Mouse (Mus musculus): ENCODE results near the gene Pip5kl1.

Pip5kl1 gene

DNA sequence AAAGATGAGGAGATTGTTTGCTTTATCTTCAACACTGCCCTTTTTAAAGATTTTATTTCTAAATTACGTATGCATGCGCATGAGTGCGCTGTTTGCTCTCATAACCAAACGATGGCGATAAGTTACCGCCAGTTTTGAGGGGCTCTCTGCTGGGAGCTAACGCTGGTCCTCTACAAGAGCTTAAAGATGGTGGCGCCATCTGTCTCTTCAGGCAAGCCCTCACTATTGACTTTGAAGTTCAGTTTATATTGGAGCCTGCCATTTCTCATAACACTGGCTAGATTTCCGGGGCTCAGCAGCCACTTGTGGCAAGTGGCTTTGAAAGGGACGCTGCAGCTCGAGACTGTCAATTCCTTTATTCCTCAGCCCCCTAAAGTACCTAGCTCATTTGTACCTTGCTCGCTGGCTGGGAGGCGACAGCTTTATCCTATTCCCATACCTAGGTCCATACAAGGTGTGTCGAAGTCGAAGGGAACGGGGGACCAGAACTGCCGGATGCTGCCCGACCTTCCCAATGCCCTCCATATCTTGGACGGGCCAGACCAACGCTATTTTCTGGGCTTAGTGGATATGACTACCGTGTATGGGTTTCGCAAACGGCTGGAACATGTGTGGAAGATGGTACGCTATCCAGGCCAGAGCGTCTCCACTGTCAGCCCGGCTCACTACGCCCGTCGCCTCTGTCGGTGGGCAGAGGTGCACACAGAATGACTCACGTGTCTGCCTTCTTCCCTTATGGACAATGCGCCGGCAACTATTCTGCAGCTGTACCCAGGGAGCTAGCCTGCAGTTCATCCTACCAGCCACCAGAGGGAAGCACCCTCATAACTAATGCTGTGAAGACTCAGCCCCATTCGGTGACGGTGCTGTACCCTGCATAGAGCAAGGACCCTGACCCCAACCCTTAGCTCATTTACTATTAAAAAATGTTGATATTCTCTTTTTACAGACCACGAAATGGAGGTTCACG lies 8.5 kb downstream of the Pip5kl1 start:
- DNase-seq (ENCODE audit: low spot score in 2 of 2) = peak in 1 of 2 experiments; percentile 94

DNA sequence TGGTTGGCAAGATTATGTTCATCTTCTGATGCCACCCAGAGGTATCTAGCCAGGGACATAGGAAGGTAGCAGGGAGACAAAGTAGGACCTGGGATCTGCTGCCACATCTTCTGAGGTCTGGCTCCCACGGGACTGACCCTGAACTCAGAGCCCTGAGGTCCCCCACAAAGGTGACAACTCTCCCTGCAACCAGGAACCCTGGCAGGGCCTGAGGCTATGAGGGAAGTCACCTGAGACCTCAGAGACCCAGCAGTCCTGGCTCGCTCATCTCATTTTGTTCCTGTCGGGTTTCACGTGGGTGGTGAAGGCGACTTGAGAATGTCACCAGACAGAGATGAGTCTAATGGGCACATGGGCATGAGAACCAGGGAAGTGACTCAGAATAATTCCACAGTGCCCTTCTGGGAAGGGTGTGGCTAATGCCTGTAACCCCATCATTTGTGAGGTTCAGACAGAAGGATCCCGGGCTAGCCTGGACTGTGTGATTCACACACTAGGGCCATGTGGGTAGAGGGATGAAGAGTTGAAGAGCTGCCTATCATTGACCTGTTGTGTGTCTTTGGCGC lies 10.6 kb downstream of the Pip5kl1 start:
- DNase-seq (ENCODE audit: low spot score in 2 of 2) = no peak

DNA sequence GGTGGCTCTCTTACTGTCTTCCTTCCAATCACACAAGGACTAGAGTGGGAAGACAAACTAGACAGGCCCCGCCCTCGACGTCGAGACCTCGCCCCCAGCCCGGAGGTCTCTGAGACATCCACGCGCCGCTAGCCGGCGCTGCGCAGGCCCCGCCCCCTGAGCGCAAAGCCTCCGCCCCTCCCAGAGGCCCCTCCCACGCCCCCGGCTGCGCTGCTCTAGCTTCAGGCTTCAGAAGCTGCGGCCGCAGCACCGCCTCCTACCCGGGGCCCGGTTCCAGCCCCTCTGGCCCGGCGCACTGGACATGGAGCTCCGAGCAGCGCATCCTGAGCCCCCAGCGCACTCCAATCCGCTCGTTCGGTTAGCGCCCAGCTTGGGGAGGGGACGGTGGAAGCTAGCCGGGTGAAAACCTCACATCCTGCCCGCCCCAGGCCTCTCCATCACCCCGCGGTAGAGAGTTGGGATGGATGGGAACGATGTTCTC lies 12.3 kb downstream of the Pip5kl1 start, which contains the start of gene St6galnac4:
TSS of gene St6galnac4 (plus strand) at position 225 of the 481 bp plus-strand sequence.
- peak in 1 of 2 experiments; percentile 88 for DNase-seq (ENCODE audit: low spot score in 2 of 2)

DNA sequence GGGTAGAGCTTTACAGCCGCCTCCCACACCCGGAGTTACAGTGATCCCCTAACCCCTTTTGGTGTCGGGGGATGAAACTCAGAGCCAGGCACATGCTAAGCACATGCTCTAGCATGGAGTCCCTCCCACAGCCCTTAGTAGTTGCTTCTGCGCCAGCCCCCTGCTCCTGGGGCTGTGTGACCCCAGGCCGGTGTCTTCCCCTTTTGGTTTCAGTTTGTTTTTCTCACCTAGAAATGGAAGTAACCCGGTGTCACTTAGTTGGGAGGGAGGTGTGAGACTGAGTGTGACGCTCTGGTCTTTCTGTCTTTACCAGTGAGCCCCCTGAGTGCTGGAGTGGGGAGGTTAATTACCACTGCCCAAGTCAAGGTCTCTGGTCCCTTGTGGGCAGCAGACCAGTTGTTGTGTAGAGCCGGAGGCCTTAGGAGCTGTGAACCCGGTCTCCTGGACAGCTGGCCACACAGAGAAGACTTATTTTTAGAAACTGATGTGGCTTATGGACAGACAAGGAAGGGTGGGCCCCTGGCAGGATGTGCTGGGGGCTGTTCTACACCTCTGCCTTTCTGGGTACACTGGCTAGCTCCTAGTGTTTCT lies 13.2 kb downstream of the Pip5kl1 start:
- DNase-seq (ENCODE audit: low spot score in 2 of 2) = no peak

GRCm38 (mm10) chr2:32589213-32589795 lies 14.7 kb downstream of the Pip5kl1 start:
- no peak for DNase-seq (ENCODE audit: low spot score in 2 of 2)

- no peak for DNase-seq (ENCODE audit: low spot score in 2 of 2)
These were observed 15.6 kb downstream of the Pip5kl1 start for GRCm38 (mm10) chr2:32590224-32590623.

- DNase-seq (ENCODE audit: low spot score in 2 of 2) = no peak
These were observed 16.7 kb downstream of the Pip5kl1 start for GRCm38 (mm10) chr2:32591249-32591648.

DNA sequence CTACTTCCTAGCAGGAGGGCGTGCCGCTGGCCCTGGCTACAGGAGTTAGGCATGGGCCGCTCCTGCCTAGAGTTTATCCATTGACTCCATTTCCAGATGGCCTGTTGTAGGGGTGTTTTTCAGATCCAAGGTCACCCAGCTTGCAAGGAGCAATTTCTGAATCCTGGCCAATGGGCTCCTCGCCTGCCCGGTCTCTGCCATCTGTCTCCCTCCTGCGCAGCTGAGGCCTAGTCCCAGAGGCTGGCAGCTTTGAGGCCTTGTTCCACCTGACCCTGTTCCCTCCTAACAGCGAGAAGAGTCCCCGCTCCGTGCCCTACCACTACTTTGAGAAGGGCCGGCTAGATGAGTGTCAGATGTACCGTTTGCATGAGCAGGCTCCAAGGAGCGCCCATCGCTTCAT lies 22.1 kb downstream of the Pip5kl1 start:
- DNase-seq (ENCODE audit: low spot score in 2 of 2) = no peak

GRCm38 (mm10) chr2:32597248-32597647 lies 22.7 kb downstream of the Pip5kl1 start:
- no peak for DNase-seq (ENCODE audit: low spot score in 2 of 2)

- no peak for DNase-seq (ENCODE audit: low spot score in 2 of 2)
These were observed 23.1 kb downstream of the Pip5kl1 start for GRCm38 (mm10) chr2:32597699-32598098.

- DNase-seq (ENCODE audit: low spot score in 2 of 2) = no peak
These were observed 23.9 kb downstream of the Pip5kl1 start for GRCm38 (mm10) chr2:32598506-32598905.

GRCm38 (mm10) chr2:32599409-32599808 lies 24.8 kb downstream of the Pip5kl1 start, which contains the start of gene St6galnac6:
TSS of gene St6galnac6 (plus strand) at chr2:32599709.
- no peak for DNase-seq (ENCODE audit: low spot score in 2 of 2)

GRCm38 (mm10) chr2:32601417-32602065 lies 26.9 kb downstream of the Pip5kl1 start:
- no peak for DNase-seq (ENCODE audit: low spot score in 2 of 2)

DNA sequence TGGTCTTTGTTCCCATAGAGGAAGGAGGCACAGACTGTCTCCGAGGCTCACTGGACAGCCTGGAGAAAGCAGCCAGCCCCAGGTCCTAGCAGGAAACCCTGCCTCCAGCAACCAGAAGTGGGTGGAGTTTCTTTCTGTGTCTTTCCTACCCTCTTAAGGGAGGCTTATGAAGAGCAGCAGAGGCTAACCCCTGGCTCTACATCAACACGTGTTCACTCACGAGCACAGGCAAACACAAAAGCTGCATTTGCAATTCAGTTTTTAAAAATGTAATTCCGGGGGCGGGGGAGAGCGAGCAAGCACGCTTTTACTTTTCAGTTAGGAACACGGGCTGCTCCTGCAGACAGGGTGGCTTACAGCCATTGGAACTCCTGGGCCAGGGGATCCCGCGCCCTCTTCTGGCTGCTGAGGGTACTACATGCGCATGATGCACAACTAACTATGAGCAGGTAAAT lies 28.0 kb downstream of the Pip5kl1 start:
- peak in 1 of 2 experiments; percentile 93 for DNase-seq (ENCODE audit: low spot score in 2 of 2)

GRCm38 (mm10) chr2:32604631-32605030 lies 30.0 kb downstream of the Pip5kl1 start:
- DNase-seq (ENCODE audit: low spot score in 2 of 2) = no peak

- DNase-seq (ENCODE audit: low spot score in 2 of 2) = peak in 1 of 2 experiments; percentile 80
These were observed 31.9 kb downstream of the Pip5kl1 start for GRCm38 (mm10) chr2:32606161-32607142.

- peak in 1 of 2 experiments; percentile 57 for DNase-seq (ENCODE audit: low spot score in 2 of 2)
These were observed 32.8 kb downstream of the Pip5kl1 start for GRCm38 (mm10) chr2:32607262-32607947.

DNA sequence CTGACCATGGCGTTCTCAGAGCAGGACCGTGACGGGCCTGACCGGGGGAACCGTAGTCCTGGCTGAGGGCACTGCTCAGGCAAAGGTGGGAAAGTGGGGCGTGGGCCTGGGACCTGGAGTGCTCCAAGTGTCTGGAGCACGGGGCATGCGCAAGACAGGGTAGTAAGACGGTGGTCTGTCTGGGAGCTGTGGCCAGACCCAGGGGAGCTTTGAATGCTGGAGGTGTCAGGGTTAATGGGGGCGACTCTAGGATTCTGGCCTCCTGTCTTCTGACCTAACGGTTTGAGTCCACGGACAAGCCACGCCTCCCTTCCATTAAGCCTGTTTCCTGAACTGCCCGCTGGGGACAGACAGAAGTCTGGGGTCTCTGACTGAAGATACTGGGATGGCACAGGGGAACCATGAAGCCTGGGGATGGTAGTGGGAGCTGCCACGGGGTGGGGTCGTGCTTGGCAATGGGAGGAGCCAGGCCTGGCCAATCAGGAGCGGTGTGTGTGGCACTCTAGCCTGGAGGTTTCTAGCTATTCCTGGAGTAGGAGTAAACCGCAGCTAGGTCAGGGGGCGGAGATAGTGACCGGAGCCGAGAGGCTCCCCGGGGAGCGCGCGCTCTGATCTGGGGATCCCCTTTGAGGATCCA lies 33.7 kb downstream of the Pip5kl1 start:
- DNase-seq (ENCODE audit: low spot score in 2 of 2) = peak in 1 of 2 experiments; percentile 55
